Mouse (Mus musculus): Measurements from ENCODE around the gene Bcr. TPM values are rescaled to one million over a fixed set of nuclear protein-coding genes. Genes with fewer than 3 reads are reported as not detected.

The Bcr gene
- total and polyA plus RNA-seq, 2 experiments from 2014 or later = 10.1 to 61.4 TPM

- H3K9me3 ChIP-seq (ENCODE audit: low read length) = no peaks in the 10 kb centered on the region
- H3K27ac ChIP-seq = no peak overlapping the region
- 90% methylated on average over 9 of the region's 9 CpGs for WGBS
- H3K9ac ChIP-seq (replicated peaks; ENCODE audit: low read length) = no peak overlapping the region
- peaks cover 35% of the 10 kb centered on the region for H3K36me3 ChIP-seq (ENCODE audit: insufficient read depth, low read length)
- DNase-seq (ENCODE audit: low spot score) = no peak
- no peak overlapping the region for H3K4me2 ChIP-seq (ENCODE audit: low read depth, low read length)
- H3K4me3 ChIP-seq (ENCODE audit: low read length) = no peak overlapping the region
- no peak for ATAC-seq
- no peaks in the 10 kb centered on the region for H3K4me1 ChIP-seq (ENCODE audit: insufficient read depth, low read length)
- H3K27me3 ChIP-seq (ENCODE audit: insufficient read depth, low read length) = no peaks in the 10 kb centered on the region
- TF ChIP-seq CTCF (IDR thresholded peaks at IDR 0.05; ENCODE audit: low read depth) = no peak
These were observed 124.4 kb downstream of the Bcr start for GRCm38 (mm10) chr10:75184826-75185225.

DNA sequence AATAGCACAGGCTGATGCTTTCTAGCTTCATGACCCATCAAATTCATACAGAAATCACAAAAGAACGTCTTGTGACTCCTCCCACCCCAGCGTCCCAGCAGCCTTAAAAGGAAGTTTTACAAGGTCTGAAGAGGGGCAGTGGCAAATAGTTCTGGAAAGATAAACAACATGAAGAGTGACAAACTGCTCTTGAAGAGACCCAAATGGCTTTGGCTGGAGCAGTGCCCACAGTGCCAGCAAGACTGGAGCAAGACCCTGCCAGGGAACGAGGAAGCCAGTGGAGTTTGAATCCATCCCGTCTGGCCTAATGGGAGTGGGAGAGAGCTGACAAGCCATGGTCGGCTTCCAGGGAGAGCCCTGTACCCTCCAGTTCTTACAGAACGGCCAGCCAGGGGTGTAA is 126.2 kb downstream of the Bcr start:
- no peak overlapping the region for H3K27ac ChIP-seq
- no peak overlapping the region for H3K4me3 ChIP-seq (ENCODE audit: low read length)
- H3K36me3 ChIP-seq (ENCODE audit: insufficient read depth, low read length) = peaks cover 21% of the 10 kb centered on the region
- no peak overlapping the region for H3K9ac ChIP-seq (replicated peaks; ENCODE audit: low read length)
- no peaks in the 10 kb centered on the region for H3K27me3 ChIP-seq (ENCODE audit: insufficient read depth, low read length)
- WGBS = 40% methylated on average over 6 of the region's 6 CpGs
- TF ChIP-seq CTCF (IDR thresholded peaks at IDR 0.05; ENCODE audit: low read depth) = no peak
- H3K4me2 ChIP-seq (ENCODE audit: low read depth, low read length) = no peak overlapping the region
- H3K9me3 ChIP-seq (ENCODE audit: low read length) = no peaks in the 10 kb centered on the region
- ATAC-seq = no peak
- H3K4me1 ChIP-seq (ENCODE audit: insufficient read depth, low read length) = no peaks in the 10 kb centered on the region
- no peak for DNase-seq (ENCODE audit: low spot score)

- no peak for TF ChIP-seq CTCF (IDR thresholded peaks at IDR 0.05; ENCODE audit: low read depth)
- no peaks in the 10 kb centered on the region for H3K4me1 ChIP-seq (ENCODE audit: insufficient read depth, low read length)
- ATAC-seq (no peak), DNase-seq (ENCODE audit: low spot score) (no peak)
- H3K36me3 ChIP-seq (ENCODE audit: insufficient read depth, low read length) = 0 out of 2 replicates have a peak, but pooled peaks cover 13% of the 10 kb centered on the region
- no peak overlapping the region for H3K27ac ChIP-seq
- WGBS = 66% methylated on average over 8 of the region's 8 CpGs
- H3K9ac ChIP-seq (replicated peaks; ENCODE audit: low read length) = no peak overlapping the region
- no peak overlapping the region for H3K4me2 ChIP-seq (ENCODE audit: low read depth, low read length)
- H3K9me3 ChIP-seq (ENCODE audit: low read length) = no peaks in the 10 kb centered on the region
- no peak overlapping the region for H3K4me3 ChIP-seq (ENCODE audit: low read length)
- no peaks in the 10 kb centered on the region for H3K27me3 ChIP-seq (ENCODE audit: insufficient read depth, low read length)
These were observed 127.1 kb downstream of the Bcr start for GRCm38 (mm10) chr10:75187366-75188056.

DNA sequence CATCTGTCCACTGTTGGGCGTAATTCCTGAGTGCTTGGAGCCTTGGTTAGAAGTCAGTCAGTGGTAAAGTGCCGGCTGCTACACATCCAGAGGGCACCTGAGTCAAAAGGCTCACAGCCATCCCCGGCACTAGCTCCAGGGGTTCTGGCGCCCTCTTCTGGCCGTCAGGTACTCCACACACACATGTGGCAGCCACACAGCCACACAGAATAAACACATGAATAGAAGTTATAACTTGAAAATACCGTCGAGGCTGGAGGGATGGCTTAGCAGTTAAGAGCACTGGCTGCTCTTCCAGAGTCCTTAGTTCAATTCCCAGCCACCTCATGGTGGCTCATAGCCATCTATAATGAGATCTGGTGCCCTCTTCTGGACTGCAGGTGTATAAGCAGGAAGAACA is 131.3 kb downstream of the Bcr start:
- H3K9me3 ChIP-seq (ENCODE audit: low read length) = no peaks in the 10 kb centered on the region
- no peak for ATAC-seq
- H3K4me2 ChIP-seq (ENCODE audit: low read depth, low read length) = no peak overlapping the region
- H3K27ac ChIP-seq = no peak overlapping the region
- H3K9ac ChIP-seq (replicated peaks; ENCODE audit: low read length) = no peak overlapping the region
- H3K4me1 ChIP-seq (ENCODE audit: insufficient read depth, low read length) = no peaks in the 10 kb centered on the region
- H3K4me3 ChIP-seq (ENCODE audit: low read length) = no peak overlapping the region
- TF ChIP-seq CTCF (IDR thresholded peaks at IDR 0.05; ENCODE audit: low read depth) = peak; percentile 40
- H3K27me3 ChIP-seq (ENCODE audit: insufficient read depth, low read length) = no peaks in the 10 kb centered on the region
- 53% methylated on average over 7 of the region's 7 CpGs for WGBS
- no peak for DNase-seq (ENCODE audit: low spot score)
- no peaks in the 10 kb centered on the region for H3K36me3 ChIP-seq (ENCODE audit: insufficient read depth, low read length)

GRCm38 (mm10) chr10:75197817-75198216 is 137.4 kb downstream of the Bcr start:
- Histone ChIP-seq H3K4me1 (ENCODE audit: insufficient read depth, low read length) (no peaks in the 10 kb centered on the region), H3K27me3 (ENCODE audit: insufficient read depth, low read length) (no peaks in the 10 kb centered on the region), H3K9me3 (ENCODE audit: low read length) (no peaks in the 10 kb centered on the region), H3K9ac (replicated peaks; ENCODE audit: low read length) (no peak overlapping the region), H3K4me3 (ENCODE audit: low read length) (no peak overlapping the region), H3K27ac (no peak overlapping the region), H3K36me3 (ENCODE audit: insufficient read depth, low read length) (no peaks in the 10 kb centered on the region), H3K4me2 (ENCODE audit: low read depth, low read length) (no peak overlapping the region)
- no peak for DNase-seq (ENCODE audit: low spot score)
- ATAC-seq = no peak
- TF ChIP-seq CTCF (IDR thresholded peaks at IDR 0.05; ENCODE audit: low read depth) = no peak
- 86% methylated on average over 1 of the region's 1 CpGs for WGBS

GRCm38 (mm10) chr10:75200733-75201132 is 140.3 kb downstream of the Bcr start:
- no peaks in the 10 kb centered on the region for H3K27me3 ChIP-seq (ENCODE audit: insufficient read depth, low read length)
- H3K9ac ChIP-seq (replicated peaks; ENCODE audit: low read length) = no peak overlapping the region
- no peak for TF ChIP-seq CTCF (IDR thresholded peaks at IDR 0.05; ENCODE audit: low read depth)
- DNase-seq (ENCODE audit: low spot score) = no peak
- no peaks in the 10 kb centered on the region for H3K9me3 ChIP-seq (ENCODE audit: low read length)
- H3K36me3 ChIP-seq (ENCODE audit: insufficient read depth, low read length) = no peaks in the 10 kb centered on the region
- no peak overlapping the region for H3K4me3 ChIP-seq (ENCODE audit: low read length)
- no peak overlapping the region for H3K4me2 ChIP-seq (ENCODE audit: low read depth, low read length)
- ATAC-seq = no peak
- no peaks in the 10 kb centered on the region for H3K4me1 ChIP-seq (ENCODE audit: insufficient read depth, low read length)
- H3K27ac ChIP-seq = no peak overlapping the region
- 83% methylated on average over 1 of the region's 1 CpGs for WGBS

DNA sequence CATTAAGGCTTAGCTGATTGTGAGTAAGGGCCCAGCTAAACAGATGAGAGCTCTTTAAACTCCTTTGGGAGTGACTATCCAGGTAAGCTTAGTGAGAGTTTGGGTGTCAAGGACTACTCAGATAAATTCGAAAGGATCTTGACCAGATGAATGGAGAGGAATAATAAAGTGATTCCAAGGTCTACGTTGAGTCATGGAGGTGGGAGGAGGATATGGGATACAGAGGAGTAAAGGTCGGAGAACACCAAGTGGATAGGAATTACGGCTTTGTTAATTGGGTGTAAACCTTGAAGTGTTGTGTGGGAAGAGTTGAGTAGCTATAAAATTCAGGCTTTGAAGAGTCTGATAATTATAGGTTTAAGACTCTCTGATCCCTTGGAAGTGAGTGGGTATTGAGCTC is 145.8 kb downstream of the Bcr start:
- DNase-seq (ENCODE audit: low spot score) (no peak), ATAC-seq (no peak)
- H3K4me3 ChIP-seq (ENCODE audit: low read length) = no peak overlapping the region
- H3K4me2 ChIP-seq (ENCODE audit: low read depth, low read length) = no peak overlapping the region
- H3K9me3 ChIP-seq (ENCODE audit: low read length) = no peaks in the 10 kb centered on the region
- no peaks in the 10 kb centered on the region for H3K27me3 ChIP-seq (ENCODE audit: insufficient read depth, low read length)
- H3K9ac ChIP-seq (replicated peaks; ENCODE audit: low read length) = no peak overlapping the region
- no peak for TF ChIP-seq CTCF (IDR thresholded peaks at IDR 0.05; ENCODE audit: low read depth)
- H3K27ac ChIP-seq = no peak overlapping the region
- H3K36me3 ChIP-seq (ENCODE audit: insufficient read depth, low read length) = no peaks in the 10 kb centered on the region
- no peaks in the 10 kb centered on the region for H3K4me1 ChIP-seq (ENCODE audit: insufficient read depth, low read length)
- WGBS = 85% methylated on average over 4 of the region's 4 CpGs

Measured in hindbrain, postnatal 0 days (tissue).